Mouse (Mus musculus) mesoderm, embryonic 11.5 days (tissue): ENCODE measurements around the gene Kcnh1.

ENCODE experiments used
- DNase-seq: peaks from one replicate; pipeline ENCODE4 v3.0.0-alpha.2; 2012; ENCODE audit warnings: low read depth, low spot score

Gene Kcnh1

GRCm38 (mm10) chr1:192190508-192191321 lies at the start of gene Kcnh1:
Gene Kcnh1 (plus strand): TSS chr1:192190774.
- DNase-seq: peak; percentile 77

- no peak for DNase-seq
These were observed 39.4 kb upstream of the Kcnh1 start for GRCm38 (mm10) chr1:192151179-192151578.

DNA sequence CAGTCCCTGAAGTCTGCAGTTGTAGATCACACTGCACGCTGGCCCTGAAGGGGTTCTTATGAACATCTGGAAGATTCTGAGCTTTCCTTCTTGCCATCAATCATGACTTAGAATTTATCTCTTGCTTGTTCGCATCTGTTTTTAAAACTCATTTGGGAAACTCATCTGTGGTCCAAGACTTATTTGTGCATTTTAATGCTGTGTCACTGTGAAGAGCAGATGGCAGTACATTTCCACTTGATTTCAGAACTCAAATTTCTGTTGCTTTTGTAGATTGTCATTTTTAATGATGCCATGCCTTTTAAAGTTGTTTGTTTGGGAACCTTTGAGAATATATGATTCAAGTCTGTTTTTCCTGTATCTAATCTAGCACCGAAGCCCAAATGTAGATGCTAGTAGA lies 19.1 kb upstream of the Kcnh1 start:
- no peak for DNase-seq

DNA sequence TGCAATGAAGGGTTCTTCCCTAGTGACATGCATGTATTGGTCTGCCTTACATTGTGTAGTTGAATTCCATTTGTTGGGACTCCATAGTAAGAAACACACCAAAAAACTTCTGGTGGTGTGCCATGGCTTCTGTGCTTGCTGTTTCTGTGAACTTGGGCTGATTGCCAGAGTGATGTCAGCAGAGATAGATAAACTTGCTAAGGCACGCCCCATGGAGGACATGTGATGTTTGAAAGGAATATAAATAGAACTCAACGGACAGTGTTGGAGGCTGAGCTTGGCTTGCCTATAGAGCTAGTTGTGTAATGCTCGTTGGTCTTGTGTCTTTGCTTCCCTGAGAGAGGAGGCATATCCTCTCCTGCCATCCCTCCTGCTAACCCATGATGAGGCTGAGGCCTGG lies 10.7 kb upstream of the Kcnh1 start:
- no peak for DNase-seq

DNA sequence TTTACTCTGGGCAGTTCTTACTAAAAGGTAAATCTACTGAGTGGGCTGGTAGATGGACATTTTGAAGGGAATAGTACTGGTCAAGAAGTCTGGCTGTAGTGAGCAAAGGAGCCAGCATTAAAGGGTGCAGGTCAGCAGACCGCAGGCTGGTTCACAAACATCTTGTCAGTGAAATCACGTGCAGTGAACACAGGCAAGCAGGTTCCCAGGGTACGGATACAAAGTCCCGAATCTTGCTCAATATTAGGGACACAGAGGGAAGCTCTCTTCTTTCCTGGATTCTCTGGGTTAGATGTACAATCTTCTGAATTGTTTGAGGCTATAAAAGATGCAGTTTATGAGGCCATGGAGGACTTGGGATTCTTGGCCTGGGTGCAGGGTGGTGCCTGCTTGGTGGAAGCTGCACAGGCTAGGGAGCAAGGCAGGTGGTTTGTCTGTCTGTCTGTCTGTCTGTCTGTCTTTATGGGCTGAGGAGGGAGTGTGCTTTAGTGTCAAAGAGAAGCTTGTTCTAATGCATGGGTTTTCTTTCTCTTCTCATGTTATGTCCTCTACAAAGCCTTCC lies 8.8 kb upstream of the Kcnh1 start:
- DNase-seq: no peak

DNA sequence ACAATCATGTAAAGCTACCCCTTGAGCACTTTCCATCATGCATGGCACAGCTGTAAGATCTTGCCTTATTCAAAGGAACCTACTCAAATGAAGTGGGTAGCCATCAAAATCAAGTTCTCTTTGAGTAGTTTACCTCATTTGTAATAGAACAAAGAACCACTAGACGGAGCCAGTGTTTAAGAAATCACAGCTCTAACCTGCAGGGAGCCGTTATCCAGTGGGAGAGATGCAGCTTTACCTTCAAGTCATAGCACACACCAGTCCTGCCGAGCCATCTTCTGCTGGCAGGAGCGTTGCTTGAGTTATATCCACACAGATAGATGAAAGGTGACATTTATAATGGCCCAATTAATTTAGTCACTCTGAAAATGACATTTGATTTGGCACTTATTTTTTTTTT lies 1.5 kb upstream of the Kcnh1 start:
- peak; percentile 72 for DNase-seq

DNA sequence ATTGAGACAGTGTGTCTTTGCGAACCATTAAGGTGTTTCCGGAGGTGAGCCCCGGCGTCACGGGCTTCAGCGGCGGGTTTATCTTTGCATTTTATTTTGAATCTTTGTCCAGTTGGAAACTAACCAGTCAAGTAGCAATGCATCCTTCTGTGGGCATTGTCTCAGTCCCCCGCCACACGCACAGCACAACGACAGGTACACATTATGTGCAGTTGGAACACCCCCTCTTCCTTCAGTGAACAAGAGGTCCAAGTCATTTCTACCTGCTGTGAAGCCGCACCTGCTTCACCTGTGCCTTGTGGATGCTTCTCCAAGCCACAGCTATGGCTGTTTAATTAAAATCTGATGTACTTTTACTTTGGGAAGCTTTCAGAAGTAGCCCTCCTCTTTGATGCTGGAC lies 803 bp upstream of the Kcnh1 start:
- no peak for DNase-seq

DNA sequence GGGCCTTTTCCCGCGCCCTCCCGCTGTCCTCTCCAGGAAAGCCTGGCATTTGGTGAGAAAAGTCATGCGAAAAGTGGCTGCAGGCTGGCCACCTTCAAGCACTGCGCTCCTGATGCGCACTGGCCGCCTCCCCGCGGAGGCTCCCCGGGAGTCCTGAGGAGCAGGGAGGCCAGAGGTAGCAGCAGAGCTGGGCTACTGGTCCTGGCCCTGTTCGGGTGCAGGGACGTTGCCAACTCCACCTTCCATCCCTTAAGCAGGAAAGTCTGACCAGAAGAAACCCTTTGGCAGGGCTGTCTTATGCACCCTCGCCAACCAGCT lies 707 bp downstream of the Kcnh1 start:
- DNase-seq: no peak

- DNase-seq: no peak
These were observed 1.3 kb downstream of the Kcnh1 start for GRCm38 (mm10) chr1:192191859-192192258.

- DNase-seq: no peak
These were observed 2.1 kb downstream of the Kcnh1 start for GRCm38 (mm10) chr1:192192710-192193109.

DNA sequence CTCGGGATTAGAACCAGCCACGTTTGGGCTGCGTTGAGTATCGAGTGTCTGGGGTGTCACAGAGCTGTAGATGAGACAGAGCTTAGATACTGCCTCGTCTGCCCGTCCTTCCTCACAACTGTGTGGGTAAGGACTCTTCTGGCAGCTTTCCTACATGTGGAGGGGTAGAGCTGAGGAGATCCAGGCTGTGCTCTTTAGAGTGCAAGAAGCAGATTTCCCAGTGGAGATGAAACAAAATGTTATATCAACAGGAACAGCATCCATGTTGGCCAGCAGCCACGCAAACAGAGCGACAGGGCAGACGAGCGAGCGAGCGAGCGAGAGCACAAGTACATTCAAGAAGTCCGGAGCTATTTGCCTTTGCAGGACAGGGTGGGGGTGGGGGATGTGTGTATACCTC lies 3.1 kb downstream of the Kcnh1 start:
- DNase-seq: no peak

DNA sequence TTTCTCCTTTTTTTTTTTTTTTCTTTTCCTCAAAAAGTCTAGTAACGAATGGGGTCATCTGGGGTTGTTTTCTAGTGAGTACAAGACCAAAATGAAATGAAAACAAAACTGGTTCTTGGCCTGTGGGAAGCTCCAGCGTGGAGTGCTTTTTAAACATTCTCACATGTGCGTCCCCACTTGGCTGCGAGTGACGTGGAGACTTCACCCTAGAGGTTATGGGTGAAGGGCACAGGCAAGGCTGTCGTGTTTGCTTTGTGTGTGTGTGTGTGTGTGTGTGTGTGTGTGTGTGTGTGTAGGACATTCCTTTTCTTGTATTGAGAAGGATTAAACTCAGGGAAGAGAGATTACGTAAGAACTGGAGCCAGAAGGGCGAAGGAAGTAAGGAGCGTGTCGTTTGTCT lies 6.9 kb downstream of the Kcnh1 start:
- no peak for DNase-seq

DNA sequence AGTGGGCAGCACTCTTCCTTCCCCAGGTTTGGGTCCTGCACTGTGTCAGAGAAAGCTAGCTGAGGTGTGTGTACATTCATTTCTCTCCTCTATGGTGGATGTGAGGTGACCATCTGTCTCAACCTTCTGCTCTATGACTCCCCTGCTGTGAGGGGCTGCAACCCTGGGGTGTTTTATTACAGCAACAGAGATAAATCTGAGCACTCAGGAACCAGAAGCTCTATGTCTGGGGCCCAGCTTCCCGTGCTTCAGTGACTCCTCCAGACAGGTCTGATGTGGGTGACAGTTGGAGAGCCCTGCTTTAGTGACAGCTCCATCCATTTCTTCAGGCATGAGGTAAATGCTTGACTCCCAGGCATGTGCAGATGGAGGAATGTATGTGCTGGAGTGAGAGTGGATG lies 12.4 kb downstream of the Kcnh1 start:
- DNase-seq: peak; percentile 18

DNA sequence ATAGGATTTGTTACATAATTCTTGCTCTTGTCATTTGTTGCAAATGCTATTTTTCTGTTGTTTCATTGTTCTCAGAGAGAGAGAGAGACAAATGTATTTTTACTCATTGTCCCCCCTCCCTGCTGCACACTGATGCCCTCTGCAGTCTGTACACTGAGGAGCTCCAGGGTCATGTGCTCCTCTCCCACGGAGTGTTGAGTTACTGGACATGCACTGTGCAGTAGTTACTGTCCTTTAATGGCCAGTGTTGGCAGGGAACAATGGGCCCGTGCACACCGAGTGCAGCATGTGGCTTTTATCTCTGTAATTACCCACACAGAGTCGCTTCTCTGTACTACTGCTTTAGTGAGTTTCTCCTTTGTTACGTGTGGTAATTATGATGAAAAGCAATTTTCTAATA lies 17.4 kb downstream of the Kcnh1 start:
- no peak for DNase-seq

- no peak for DNase-seq
These were observed 21.9 kb downstream of the Kcnh1 start for GRCm38 (mm10) chr1:192212448-192212847.

DNA sequence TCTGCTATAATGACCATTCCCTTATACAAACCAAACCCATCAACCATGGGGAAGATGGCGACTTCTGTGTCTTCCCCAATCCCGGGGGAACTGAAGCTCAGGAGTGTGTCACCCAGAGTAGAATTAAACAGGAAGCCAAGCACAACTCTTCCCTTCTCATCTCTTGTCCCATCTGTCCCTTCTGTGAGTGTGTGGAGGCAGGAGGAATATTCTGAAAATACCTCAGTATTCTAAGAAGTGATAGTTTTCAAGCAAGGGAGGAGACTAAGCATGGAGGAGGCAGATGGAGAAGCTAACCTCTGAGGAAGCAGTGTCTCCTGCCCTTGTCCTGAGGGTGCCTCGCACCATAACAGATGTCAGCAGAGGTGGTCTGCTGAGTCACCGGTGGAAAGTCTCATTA lies 24.1 kb downstream of the Kcnh1 start:
- DNase-seq: no peak

DNA sequence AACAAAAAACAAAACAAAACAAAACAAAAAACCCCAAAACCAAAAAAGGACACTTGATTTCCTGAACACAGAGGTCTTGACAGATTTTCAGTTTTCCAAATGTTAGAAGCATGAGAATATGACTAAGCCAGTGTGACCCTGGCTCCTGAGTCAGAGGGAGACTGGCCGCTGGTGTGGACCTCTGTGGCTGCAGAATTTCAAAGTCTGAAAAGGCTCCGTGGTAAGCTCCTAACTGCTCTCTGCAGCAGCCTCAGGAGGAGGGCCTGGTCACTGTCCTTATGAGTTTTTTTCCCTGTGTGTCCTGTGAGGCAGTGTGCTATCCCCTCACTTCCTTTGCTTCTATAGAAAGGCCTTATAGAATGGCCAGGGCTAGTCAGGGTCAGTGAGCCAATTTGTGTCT lies 29.6 kb downstream of the Kcnh1 start:
- DNase-seq: no peak

DNA sequence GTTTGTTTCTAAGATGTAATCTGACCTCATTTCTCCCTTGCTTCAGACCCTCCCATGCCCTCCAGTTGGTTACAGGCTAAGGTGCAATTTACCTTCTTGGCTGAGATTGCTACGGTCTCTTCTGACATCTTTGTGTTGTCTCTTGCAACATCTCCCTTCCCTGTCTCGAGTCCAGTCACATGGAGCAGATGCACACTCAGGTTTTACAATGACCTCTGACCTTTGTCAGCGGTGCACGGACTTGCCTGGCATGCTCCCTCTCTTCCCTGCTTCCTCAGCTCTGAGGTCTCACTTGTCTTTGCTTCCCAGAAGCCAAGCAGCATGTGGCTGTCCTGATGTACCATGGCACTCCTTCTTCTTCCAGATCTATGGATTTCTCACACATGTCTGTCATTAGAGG lies 33.6 kb downstream of the Kcnh1 start:
- no peak for DNase-seq

- DNase-seq: no peak
These were observed 42.1 kb downstream of the Kcnh1 start for GRCm38 (mm10) chr1:192232696-192233095.

DNA sequence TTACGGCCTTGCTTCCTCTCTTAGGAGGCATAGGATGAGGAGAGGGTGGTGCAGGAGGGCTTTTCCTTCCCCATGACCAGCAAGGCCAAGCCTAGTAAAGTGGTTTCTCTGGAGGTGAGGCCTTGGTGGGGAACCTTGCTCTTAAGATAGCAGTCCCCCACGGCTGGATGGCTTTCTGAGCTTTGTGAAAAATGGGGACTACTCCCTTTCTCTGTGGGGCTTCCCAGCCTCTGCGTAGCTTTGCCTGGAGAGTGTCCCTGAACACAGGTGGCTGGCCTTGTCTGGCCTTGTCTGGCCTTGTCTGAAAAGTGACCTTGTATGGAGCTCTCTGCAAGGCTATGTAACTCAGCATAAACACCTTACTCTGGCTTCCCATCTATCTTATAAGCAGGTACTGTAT lies 56.3 kb downstream of the Kcnh1 start:
- DNase-seq: no peak

DNA sequence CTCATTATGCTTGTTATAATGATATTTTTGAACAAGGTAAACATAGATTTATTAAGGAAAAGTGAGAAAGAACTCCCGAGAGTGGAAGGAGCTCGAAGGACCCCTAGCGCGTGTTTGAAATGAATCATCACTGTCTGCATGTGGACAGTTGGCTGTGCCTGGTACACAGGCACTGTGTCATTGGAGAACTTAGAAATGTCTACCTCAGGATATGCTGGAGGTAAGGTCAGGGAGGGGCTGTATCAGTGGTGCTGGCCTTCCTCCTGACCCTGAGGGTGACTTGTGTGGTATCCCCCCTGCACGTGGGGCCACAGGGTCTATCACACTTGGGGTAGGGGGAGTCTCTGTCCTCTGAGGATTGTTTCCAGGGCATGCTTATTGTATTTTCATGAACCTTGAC lies 68.6 kb downstream of the Kcnh1 start:
- DNase-seq: no peak

DNA sequence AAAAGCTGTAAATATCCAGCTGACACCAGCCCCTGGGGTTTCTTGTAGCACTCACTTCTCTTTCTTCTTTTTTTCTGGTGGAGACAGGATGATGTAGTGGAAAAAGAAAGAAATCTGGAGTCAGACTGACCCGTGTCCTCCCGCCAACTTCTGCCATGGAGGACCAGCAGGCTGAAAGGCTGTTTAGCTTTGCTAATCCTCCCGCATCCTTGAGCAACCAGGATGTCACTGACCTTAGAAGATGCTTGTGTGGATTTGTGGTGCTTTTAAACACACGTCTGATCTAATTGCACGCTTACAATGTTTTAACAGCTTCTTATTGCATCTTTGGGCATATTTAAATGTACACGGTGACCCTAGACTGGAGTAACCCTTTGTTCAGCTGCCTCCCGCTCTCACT lies 69.0 kb downstream of the Kcnh1 start:
- no peak for DNase-seq

GRCm38 (mm10) chr1:192265704-192266103 lies 75.1 kb downstream of the Kcnh1 start:
- no peak for DNase-seq

GRCm38 (mm10) chr1:192266956-192267355 lies 76.4 kb downstream of the Kcnh1 start:
- DNase-seq: no peak
